Mouse (Mus musculus) adrenal gland, adult (tissue): Measurements from ENCODE around the gene Slc10a6.
A peak's percentile ranks its signal among the peaks of the same experiment; 100 is the strongest.

ENCODE experiments used
- DNase-seq, 2 experiments: peaks; one replicate each; pipeline ENCODE4 v3.0.0; 2022 to 2023; ENCODE audit warnings: low spot score in 1 of 2; ENCODE audit not compliant: inconsistent age in 2 of 2

Gene Slc10a6

DNA sequence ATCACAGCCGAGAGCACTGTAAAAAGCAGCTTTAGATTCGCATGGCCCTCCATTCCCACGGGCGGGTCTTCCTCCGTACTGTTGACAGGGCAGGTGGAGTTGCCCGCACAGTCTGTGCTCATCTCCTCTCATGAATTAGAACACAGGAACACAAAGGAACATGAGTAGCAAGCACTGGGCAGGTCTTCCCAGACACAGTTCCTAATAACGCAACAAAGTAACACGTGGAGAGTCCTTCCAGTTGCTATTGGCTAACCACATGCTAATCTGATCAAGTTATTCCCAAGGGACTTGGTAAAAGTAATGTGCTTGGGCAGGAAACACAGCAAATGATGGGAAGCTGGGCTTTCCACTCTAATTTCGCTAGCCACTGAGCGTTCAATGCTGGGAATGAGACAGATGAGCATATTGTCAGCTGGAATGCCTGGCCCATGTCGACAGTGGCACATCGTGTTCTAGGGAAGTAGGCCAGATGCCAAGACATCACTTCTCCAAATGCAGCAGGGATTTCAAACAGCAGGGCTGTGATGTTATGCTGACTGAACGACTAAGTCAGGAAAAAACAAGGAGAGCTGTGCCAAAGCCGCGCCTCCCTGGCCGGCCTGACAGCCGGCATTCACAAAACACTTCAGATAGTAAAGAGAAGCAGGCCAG lies at the start of gene Slc10a6:
Gene Slc10a6, minus strand, starts transcription at position 293 of the 654 bp plus-strand sequence.
- DNase-seq: peak; percentile 85 to 89

DNA sequence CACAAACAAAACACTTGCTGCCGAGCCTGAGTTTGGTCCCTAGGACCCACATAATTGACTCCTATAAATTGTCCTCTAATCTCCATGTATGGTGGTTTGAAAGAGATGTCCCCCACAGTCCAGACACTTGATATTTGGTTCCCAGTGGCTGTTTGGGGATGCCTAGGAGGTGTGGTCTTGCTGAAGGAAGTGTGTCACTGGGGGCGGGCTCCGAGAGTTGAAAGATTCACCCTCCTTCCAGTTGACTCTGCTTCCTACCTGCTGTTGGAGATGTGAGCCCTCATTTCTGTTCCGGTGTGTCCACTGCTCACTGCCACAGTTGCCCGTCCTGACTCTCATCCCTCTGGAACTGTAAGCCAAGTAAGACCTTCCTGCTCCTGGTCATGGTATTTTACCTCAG lies 49.8 kb upstream of the Slc10a6 start:
- DNase-seq: no peak

DNA sequence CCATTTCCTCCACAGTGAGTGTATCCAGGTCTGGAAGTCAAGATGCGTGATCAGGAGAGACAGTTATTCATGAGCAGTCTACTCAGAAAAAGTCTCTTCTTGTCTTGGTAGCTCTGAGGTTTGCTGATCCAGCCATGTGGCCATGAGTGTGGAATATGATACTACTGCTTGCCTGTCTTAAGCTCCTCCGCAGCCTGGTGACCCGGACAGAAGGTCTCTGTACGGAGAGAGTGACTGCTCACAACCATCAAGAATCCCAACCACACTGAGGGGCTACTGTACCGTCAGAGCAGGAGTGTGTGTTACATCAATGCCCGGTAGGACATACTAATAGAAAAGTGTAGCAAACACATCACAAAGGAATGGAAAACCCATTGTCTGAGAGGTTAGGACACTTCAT lies 48.7 kb upstream of the Slc10a6 start:
- no peak for DNase-seq

GRCm38 (mm10) chr5:103676289-103676881 lies 47.2 kb upstream of the Slc10a6 start:
- DNase-seq: peak in 1 of 2 experiments; percentile 66

DNA sequence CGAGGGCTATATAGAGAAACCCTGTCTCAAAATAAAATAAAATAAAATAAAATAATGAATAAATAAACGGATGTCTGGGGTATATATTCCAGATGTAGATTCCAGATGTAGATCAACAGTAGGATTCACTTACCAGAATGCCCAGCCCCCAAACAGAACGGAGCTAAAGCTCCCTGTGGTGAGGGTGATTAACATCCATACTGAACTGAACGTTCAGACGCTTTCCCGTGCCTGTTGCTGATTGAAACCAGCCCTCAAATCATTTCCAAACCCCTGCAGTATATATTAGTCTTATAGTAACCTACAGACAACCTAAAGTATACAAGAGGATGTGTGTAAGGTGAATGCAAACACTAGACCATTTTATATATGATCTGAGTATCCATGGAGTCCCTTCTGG lies 45.3 kb upstream of the Slc10a6 start:
- DNase-seq: no peak

- peak; percentile 54 to 81 for DNase-seq
These were observed 44.4 kb upstream of the Slc10a6 start for GRCm38 (mm10) chr5:103673611-103674010.

- no peak for DNase-seq
These were observed 42.7 kb upstream of the Slc10a6 start for GRCm38 (mm10) chr5:103671858-103672257.

- DNase-seq: no peak
These were observed 36.7 kb upstream of the Slc10a6 start for GRCm38 (mm10) chr5:103665876-103666275.

DNA sequence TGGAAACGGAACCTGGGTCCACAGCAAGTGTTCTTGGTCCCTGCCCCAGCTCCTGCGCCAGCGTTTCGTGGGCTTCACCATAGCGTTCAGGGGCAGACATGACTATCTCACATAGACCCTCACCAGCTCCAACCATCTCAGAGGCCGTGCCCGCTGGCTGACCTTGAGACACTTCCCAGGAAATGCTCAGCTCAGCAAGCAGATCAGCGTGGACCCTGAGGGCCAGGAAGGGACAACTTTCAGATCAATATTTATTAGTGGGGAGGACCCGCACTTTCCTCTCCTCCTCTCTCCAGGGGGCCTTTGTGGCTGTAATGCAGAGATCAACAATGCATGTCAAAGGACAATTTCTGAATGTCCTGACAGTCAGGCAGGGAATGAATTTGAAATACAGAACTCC lies 35.7 kb upstream of the Slc10a6 start:
- DNase-seq: no peak

- DNase-seq: peak in 1 of 2 experiments; percentile 77
These were observed 30.4 kb upstream of the Slc10a6 start for GRCm38 (mm10) chr5:103659571-103659970.

DNA sequence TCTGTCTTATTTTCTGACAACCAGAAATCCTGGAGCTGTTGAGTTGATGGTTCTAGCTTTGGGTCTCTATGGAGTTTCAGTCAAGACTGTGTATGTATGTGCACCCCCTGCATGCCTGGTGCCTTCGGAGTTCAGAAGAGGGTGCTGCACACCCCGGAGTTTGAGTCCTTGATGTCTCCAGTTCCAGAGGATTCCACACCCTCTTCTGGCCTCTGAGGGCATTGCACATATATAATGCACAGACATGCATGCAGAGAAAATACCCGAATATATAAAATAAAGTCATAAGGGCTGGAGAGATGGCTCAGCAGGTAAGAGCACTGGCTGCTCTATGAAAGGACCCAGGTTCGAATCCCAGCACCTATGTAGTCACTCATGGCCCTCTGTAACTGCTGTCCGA lies 29.7 kb upstream of the Slc10a6 start:
- DNase-seq: no peak

DNA sequence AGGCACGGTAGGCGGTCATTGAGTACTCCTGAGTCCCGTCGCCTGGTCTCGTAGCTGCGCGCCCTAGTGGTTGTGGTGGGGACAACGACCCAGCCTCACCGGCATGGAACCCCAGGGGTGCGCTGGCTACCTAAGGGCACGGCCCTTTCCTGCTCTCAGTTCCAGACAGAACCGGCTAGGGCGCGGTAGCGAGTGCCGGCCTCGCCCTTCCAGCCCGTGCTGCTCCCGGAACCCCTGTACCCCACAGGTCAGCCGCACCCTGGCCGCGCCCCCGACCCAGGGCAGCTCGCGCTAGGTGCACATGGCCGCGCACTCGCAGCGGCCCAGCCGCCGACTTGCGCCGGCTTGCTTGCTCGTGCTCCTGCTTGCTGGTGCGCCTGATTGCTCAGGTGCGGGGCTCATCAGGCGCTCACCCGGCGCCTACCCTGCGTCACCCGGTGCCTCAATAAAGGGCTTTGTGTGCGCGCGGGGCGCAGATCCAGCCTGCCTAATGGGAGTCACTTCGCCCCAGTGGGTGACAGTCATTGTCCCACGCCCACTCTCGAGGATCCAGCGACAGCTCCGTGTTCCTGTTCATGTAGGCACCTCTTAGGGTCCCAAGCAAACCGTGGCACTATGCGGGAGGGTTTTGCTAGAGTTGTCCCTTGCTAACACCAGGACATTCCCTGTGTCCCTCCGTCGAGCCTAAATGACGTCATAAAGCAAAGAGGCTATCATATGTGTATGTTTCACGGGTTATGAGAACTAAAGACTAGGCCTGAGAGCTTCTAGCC lies 26.3 kb upstream of the Slc10a6 start, which contains the start of gene 1700016H13Rik:
Gene 1700016H13Rik, minus strand, starts transcription at position 665 of the 773 bp plus-strand sequence.
- peak; percentile 83 to 93 for DNase-seq

GRCm38 (mm10) chr5:103654780-103655179 lies 25.6 kb upstream of the Slc10a6 start:
- DNase-seq: peak in 1 of 2 experiments; percentile 26

DNA sequence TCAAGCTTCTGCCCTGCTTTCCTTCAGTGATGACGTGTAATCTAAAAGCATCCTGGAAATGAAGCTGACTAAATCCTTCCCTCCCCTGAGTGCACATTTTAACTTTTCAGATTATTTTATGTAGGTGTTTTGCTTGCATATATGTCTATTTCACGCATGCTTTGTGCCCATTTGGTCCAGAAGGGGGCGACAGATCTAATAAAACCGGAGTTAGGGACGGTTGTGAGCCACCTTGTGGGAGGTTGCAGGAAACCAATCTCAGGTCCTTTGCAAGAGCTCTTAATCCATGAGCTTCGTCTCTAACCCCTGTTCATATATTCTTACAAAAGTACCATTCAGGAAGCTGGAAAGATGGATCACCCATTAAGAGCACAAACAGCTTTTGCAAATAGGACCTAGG lies 25.0 kb upstream of the Slc10a6 start:
- peak in 1 of 2 experiments; percentile 61 for DNase-seq

- DNase-seq: no peak
These were observed 18.1 kb upstream of the Slc10a6 start for GRCm38 (mm10) chr5:103647320-103647719.

- DNase-seq: peak in 1 of 2 experiments; percentile 14
These were observed 15.0 kb upstream of the Slc10a6 start for GRCm38 (mm10) chr5:103644167-103644566.

- no peak for DNase-seq
These were observed 8.0 kb upstream of the Slc10a6 start for GRCm38 (mm10) chr5:103637162-103637561.

DNA sequence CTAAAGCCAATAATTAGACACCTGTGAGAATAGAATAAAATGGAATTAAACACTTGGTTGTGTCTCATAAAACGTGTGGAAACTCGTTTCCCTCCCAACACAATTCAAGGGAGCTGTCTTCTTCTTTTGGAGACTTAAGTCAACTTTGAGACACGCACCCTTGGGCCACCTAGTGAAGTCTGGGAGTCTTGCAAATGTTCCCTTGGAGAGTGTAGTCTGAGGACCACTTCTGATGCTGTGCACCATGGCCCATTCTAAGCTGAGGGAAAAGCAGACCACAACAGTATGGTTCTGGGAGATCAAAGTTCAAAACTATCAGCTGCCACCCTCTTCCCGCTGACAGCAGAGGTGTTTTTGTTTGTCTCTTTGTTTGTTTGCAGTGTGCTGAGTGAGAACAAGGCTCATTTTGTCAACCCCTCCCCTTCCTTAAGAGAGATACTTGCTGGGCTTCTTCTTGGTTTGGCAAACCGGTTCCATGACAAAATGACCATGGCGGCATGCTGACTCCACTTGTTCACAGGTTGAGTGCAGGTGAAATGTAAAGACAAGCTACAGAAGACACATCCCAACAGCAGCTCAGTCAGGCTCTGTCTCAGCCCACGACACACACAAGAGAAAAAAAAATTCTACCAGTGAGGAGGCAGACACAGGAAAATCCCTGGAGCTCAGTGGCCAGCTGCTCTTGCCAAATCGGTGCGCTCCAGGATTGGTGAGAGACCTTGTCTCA lies 814 bp upstream of the Slc10a6 start:
- DNase-seq: no peak

GRCm38 (mm10) chr5:103628499-103628898 lies 704 bp downstream of the Slc10a6 start:
- DNase-seq: no peak

GRCm38 (mm10) chr5:103624831-103625230 lies 4.4 kb downstream of the Slc10a6 start:
- peak in 1 of 2 experiments; percentile 50 for DNase-seq

GRCm38 (mm10) chr5:103622321-103622720 lies 6.9 kb downstream of the Slc10a6 start:
- no peak for DNase-seq
